Mouse (Mus musculus): ENCODE results near the gene Ankrd34b.
A peak's percentile ranks its signal among the peaks of the same experiment; 100 is the strongest.

DNA sequence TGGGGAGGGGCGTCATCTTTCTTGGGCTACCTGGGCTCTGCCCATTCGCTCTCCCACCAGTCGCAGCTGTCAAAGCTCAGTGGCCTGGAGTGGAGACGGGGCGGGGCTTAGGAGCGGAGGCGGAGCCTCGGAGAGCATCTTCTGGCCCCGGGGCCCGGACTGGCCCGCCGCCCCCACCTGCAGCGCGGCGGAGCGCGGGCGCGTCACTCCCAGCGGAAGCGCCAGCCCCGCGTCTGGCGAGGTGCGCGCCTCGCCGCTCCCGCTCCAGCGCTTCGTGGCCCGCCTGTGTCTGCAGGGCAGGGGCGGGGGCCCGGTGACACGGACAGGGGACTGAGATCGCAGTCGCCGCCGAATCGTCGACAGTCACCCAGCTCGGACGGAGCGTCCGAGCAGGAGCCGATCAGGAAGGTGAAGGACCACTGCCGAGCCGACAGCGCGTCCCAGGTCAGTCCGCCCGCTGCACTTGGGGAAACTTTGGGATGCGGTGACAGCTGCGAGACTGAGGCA, at the start of gene Ankrd34b:
- TF ChIP-seq CTCF (IDR thresholded peaks at IDR 0.05; ENCODE audit: control insufficient read depth, insufficient read depth, low read length) (no peak), POLR2A (IDR thresholded peaks at IDR 0.05; ENCODE audit: borderline replicate concordance, control insufficient read depth, low read depth, low read length) (0 out of 2 replicates have a peak, but pooled peaks have one; percentile 11)
